Mouse (Mus musculus) forelimb bud, embryonic 11.5 days (tissue): ENCODE data around the gene Zbtb12.
"Not testable (repeated sequence)": the region's sequence is repeated elsewhere in the genome, so short reads cannot be mapped to it uniquely, and the experiment has no call there.

ENCODE experiments used
- DNase-seq: peaks from one replicate; pipeline ENCODE4 v3.0.0-alpha.2; 2012; ENCODE audit warnings: low read depth, low spot score

Gene Zbtb12

DNA sequence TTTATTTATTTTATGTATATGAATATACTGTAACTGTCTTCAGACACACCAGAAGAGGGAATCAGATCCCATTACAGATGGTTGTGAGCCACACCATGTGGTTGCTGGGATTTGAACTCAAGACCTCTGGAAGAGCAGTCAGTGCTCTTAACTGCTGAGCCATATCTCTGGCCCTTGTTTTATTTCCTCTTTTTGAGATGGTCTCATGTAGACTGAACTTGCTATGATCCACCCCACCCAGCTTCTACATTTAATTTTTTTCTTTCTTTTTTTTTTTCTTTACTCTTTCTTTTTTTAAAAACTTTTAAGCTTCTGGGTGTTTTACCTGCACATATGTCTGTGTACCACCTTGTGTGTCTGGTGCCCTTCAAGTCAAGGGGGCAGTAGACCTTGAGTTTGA, 21.5 kb downstream of the Zbtb12 start:
- DNase-seq, result not testable (repeated sequence)

- DNase-seq, result not testable (repeated sequence)
Observed at GRCm38 (mm10) chr17:34901948-34902347, 22.7 kb downstream of the Zbtb12 start.

DNA sequence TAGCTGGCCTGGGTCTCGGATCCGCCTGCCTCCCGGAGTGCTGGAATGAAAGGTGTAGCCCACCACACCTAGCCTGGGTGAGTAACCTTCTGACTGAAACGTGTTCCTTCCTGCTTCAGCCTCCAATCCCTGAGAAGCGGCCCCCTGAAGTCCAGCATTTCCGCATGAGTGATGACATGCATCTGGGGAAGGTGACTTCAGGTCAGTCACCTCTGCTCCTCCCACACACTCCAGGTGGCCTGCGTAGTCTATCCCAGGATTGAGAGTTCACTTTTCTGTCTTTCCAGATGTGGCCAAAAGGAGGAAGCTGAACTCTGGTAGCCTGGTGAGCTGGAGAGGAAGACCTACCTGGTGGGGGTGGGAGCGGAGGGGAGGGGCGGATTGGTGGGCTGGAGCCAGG, 23.6 kb downstream of the Zbtb12 start:
- DNase-seq, result no peak

GRCm38 (mm10) chr17:34910982-34911381, 31.7 kb downstream of the Zbtb12 start:
- DNase-seq, result no peak

DNA sequence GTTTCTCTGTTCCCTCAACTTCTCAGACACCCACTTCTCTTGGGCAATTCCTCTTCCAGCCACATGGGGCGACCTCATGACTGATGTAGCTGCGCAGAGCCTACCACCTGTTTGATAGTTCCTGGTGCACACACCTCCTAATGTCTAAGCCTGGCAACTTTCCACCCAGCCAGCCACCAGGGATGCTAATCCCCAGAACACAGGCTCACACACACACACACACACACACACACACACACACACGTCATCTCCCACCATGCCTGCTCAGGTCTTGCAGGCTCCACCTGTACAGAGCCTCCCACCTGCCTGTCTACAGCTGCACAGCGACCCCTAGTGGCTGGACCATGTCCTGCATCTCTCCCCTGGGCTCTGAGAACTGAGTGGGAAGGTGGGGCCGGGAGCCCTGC, 32.7 kb downstream of the Zbtb12 start:
- DNase-seq, result peak; percentile 76

DNA sequence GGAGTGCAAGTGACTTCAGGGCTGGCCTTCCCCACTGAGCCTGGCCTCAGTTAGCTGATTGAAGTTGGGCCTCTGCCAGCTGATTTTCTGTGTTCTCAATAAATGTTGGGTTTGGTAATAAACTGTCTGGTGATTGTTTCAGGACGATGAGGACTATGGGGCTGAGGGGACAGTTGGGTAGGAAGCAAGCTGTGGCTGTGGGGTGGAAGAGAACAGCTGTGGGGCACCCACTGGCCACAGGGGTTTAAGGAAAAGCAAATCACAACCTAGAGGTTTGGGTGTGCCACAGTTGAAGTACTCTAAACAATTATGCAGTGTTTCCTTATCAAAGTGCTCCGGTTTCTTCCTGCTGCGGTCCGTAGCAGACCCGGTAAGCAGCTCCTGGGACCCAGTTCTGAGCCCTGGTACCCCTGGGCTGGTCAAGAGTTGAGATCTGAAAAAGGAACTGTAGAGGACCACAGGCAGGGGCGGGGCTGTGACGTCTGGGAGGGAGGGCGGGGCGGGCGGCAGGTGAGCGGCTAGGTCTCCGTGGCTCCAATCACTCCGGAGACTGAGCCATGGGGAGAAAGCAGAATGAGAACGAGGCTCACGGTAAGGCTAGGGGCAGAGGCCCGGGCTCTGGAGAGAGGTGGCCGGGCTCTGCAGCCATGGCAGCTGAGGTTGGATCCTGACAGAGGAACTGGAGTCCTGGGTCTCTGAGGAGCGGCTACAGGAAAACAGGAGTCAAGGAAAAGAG, 34.8 kb downstream of the Zbtb12 start, which contains the start of gene Slc44a4:
TSS of gene Slc44a4 (plus strand) at position 537 of the 736 bp plus-strand sequence.
- DNase-seq, result no peak

DNA sequence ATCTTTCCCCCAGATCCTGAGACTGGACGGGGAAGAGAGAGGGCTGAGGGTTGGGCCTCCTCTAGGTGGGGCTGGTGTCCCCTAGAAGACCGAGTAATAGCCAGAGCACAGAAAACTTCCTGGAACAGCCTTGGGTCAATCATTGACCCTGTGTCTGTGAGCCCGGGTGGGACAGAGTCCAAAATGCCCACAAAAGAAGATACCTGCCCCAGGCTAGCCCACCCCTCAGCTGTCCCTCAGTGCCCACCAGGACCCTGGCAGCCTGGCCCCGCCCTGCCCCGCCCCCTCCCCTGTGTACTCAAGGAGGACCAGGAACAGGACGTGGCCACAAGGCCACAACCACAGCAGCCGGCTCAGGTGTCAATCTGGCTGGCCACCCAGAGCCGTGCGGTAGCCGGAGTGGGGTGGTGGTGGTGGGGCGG, 36.1 kb downstream of the Zbtb12 start:
- DNase-seq, result no peak

DNA sequence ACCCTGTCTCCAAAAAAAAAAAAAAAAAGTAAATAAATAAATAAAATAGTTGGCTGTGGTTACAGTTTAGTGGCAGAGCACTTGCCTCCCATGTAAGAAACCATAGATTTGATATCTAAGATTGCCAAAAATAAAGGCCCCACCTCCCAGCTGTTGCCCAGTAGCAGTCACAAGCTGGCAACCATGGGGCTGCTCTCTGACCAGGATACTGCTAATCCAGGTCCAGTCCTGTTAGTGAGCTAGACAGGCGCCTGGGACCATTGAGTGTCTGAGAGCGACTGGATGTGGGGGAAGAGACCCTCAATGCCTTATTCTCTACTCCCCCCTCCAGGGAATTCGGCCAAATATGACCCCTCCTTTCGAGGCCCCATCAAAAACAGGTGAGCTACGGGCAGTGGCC, 37.0 kb downstream of the Zbtb12 start:
- no peak for DNase-seq

DNA sequence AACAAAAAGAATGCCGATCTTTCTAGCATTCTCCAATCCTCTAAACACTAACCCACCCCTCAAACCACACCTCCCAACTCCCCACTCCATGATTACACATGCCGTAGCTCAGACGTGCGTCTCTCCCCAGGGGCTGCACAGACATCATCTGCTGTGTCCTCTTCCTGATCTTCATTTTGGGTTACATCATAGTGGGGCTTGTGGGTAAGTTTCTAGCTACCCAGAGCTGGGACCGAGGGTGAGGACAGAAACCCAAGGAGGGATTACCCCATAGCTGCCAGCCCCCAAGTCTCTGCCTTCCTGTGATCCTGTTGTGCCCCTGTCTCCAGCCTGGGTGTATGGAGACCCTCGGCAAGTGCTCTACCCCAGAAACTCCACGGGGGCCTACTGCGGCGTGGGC, 37.9 kb downstream of the Zbtb12 start:
- DNase-seq, result no peak

DNA sequence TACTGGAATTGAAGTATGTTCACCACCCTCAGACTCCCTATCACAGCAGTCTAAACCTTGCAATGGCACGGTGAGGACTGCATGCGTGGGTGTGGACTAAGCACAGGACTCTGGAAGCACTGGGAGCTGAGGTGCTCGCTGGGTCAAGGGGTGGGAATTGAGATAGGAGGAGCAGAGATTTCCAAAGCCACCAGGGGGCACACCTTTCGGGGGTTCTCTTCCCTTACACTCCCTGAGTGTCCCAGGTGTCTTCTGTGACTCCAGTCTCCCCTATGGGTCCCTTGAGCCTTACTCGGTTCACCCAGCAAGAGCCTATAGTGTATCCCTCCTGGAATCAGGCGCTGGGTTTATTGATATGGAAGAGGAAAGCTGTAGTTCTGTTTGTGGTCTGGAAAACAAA, 43.7 kb downstream of the Zbtb12 start:
- DNase-seq, result no peak

DNA sequence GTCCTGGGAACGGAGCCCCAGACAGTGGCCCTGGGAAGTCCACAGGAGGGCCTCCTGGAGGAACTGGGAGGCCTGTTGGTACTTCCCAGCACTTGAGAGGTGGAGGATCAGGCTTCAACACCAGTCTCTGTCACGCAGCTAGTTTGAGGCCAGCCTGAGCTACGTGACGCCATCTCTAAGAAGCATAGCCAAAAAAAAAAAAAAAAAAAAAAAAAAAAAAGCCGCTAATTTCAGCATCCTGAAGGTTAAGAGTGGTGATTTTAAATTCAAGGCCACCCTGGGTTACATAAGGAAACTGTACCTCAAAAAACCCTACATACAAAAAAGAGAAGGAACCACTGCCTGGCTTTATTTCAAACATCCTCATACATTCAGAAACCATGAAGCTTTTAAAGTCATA, 45.0 kb downstream of the Zbtb12 start:
- no peak for DNase-seq

- no peak for DNase-seq
Observed at GRCm38 (mm10) chr17:34927306-34928019, 48.2 kb downstream of the Zbtb12 start.

DNA sequence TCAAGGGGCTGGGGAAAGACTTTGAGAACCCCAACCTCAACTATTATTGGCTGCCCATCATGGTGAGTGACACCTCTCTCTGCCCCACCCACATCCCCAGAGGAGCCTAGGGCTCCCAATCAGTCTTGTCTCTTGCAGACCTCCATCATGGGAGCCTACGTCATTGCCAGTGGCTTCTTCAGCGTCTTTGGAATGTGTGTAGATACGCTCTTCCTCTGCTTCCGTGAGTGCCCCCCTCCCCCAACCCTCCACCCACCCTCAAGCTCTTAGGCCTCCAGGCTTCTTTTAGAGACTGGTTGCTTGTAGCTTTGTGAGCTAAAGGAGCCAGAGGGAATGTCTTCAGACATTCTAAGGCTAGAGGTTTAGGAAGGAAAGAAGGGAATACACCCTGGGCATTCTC, 49.6 kb downstream of the Zbtb12 start:
- no peak for DNase-seq

DNA sequence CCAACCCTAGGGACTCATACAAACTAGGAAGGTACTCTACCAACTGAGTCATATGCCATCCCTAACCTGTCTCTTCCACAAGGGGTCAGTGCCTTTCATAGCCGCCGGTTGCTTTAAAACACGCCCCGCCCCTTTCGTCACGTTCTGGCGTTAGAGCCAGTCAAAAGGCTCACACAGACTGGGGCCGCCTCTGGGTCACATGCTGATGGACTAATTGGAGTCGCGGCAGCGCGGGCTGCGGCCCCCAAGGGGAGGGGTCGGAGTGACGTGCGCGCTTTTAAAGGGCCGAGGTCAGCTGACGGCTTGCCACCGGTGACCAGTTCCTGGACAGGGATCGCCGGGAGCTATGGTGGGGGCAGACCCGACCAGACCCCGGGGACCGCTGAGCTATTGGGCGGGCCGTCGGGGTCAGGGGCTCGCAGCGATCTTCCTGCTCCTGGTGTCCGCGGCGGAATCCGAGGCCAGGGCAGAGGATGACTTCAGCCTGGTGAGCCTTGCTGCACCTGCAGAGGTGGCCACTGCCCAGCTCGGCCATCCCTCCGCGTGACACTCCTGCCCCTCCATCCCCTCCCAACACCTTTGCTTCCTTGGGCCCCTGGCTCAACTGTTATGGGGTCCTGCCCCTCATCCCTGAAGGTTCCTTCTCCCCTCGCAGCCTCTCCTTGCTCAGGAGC, 51.9 kb downstream of the Zbtb12 start, which contains the start of gene Neu1:
TSS of gene Neu1 (plus strand) at position 193 of the 674 bp plus-strand sequence.
- DNase-seq, result peak; percentile 95

GRCm38 (mm10) chr17:34931735-34932098, 52.4 kb downstream of the Zbtb12 start:
- DNase-seq, result no peak

- no peak for DNase-seq
Observed at GRCm38 (mm10) chr17:34932287-34932686, 53.0 kb downstream of the Zbtb12 start.

DNA sequence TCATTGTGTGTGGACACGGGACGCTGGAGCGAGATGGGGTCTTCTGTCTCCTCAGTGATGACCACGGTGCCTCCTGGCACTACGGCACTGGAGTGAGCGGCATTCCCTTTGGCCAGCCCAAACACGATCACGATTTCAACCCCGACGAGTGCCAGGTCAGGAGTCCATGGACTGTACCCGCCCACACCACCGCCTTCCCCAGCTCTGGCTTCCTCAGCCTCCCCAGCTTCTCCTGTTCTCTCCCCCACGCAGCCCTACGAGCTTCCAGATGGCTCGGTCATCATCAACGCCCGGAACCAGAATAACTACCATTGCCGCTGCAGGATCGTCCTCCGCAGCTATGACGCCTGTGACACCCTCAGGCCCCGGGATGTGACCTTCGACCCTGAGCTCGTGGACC, 54.7 kb downstream of the Zbtb12 start:
- DNase-seq, result no peak

GRCm38 (mm10) chr17:34934830-34935229, 55.5 kb downstream of the Zbtb12 start:
- no peak for DNase-seq

- no peak for DNase-seq
Observed at GRCm38 (mm10) chr17:34937960-34938505, 58.8 kb downstream of the Zbtb12 start.

GRCm38 (mm10) chr17:34941344-34942041, 62.2 kb downstream of the Zbtb12 start:
- DNase-seq, result no peak

DNA sequence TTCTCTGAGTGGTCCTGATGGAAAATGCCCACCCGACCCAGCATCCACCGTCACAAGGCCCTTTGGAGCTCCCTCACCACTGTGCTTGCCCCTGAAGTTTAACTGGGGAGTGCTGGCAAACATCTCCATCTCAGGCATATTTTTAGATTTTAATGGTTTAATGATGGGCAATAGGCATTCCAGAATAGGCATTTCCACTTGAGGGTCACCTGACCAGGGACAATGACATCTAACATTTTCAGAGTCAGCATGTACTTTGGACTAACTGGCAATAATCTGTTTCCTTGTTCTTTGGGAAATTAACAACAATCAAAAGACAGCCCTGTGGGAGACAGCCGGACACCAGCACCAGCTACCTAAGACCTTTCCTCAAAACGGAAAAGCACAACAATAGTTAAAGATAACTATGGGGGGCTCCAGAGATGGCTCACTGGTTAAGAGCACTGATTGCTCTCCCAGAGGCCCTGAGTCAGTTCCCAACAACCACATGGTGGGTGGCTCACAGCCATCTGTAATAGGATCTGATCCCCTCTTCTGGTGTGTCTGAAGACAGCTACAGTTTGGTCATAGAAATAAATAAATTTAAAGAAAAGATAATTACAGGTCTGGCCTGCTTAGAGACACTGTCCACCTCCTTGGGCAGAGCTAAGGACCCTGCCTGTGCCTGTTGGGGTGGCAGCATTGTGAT, 64.0 kb downstream of the Zbtb12 start:
- DNase-seq, result no peak
